9 mouse cellular contexts compared by ENCODE assay signal in the genomic region with DNA sequence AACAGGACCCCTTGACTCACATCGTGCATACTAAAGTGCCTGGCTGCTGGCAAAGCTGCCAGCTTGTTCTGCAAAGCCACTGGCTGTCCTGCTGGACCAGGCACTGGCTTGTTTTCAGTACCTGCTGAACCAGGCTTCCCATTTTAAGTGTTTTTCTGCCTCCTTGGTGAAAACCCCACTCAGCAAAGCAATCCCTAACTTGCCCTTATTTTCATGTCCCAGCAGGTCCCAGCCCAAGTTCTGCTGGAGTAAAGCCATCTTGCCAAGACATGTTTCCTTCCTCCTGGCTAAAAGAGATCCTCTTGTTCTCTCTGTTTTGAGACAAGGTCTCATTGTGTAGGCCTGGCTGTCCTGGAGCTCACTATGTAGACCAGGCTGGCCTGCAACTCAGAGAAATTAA. TPM values are rescaled to one million over a fixed set of nuclear protein-coding genes. Genes with fewer than 3 reads are reported as not detected.
DNase-seq lines count a peak whose midpoint lies in the region; ATAC-seq lines count a peak whose summit lies in the region.
"Had no signal": no experiment of that assay in that cellular context is flagged by ENCODE, and none has a peak within 500 bp of the region (broad histone marks: within the 10 kb centered on the region; RNA-seq: fewer than 3 reads in every experiment).

No protein-coding gene starts in this region.

- no peak overlapping the region for H3K9ac ChIP-seq in kidney, embryonic 15.5 days
- H3K9ac ChIP-seq in embryonic facial prominence, embryonic 14.5 days (ENCODE audit: low read depth, low read length), result no peak overlapping the region
- H3K9ac ChIP-seq in midbrain, embryonic 16.5 days (ENCODE audit: low read depth, low read length), result no peak overlapping the region

- H3K36me3 ChIP-seq in erythroblast, embryonic 14.5 days (ENCODE audit: control insufficient read depth), result peaks cover 59% of the 10 kb centered on the region
- H3K36me3 ChIP-seq in kidney, embryonic 15.5 days, result peaks cover 52% of the 10 kb centered on the region
- H3K36me3 ChIP-seq in embryonic facial prominence, embryonic 14.5 days (ENCODE audit: control insufficient read depth, insufficient read depth, low read length), result peaks cover 56% of the 10 kb centered on the region
- H3K36me3 ChIP-seq in midbrain, embryonic 16.5 days (ENCODE audit: control insufficient read depth, insufficient read depth, low read length), result peaks cover 37% of the 10 kb centered on the region

- intact Hi-C loops in left cerebral cortex, postnatal 36 days (cut with DNase I), result no loop called here

- H3K4me2 ChIP-seq in kidney, embryonic 15.5 days, result peak overlapping the region; percentile 71; the same call in 1 of the 2 replicates
- peak overlapping the region; percentile 95 for H3K4me2 ChIP-seq in embryonic facial prominence, embryonic 14.5 days (ENCODE audit: low read depth, low read length)
- peak overlapping the region; percentile 8; the same call in 1 of the 2 replicates for H3K4me2 ChIP-seq in midbrain, embryonic 16.5 days (ENCODE audit: low read length)

- peaks cover 60% of the 10 kb centered on the region for H3K4me1 ChIP-seq in erythroblast, embryonic 14.5 days (ENCODE audit: control insufficient read depth)
- H3K4me1 ChIP-seq in kidney, embryonic 15.5 days, result peaks cover 32% of the 10 kb centered on the region
- peaks cover 8% of the 10 kb centered on the region for H3K4me1 ChIP-seq in embryonic facial prominence, embryonic 14.5 days (ENCODE audit: control insufficient read depth, insufficient read depth, low read length)
- H3K4me1 ChIP-seq in midbrain, embryonic 16.5 days (ENCODE audit: control insufficient read depth, insufficient read depth, low read length), result peaks cover 16% of the 10 kb centered on the region

- DNase-seq in kidney, postnatal 10 days, result no peak
- DNase-seq in embryonic facial prominence, embryonic 14.5 days (ENCODE audit: low spot score), result peak; percentile 56
- DNase-seq in left cerebral cortex, postnatal 36 days (ENCODE audit: low spot score in 2 of 2), result no peak
- DNase-seq in thymus, postnatal 36 days, result no peak
- DNase-seq: kidney, adult 18-20 months had no signal

- H3K9me3 ChIP-seq in erythroblast, embryonic 14.5 days (ENCODE audit: control insufficient read depth, low read length), result no peaks in the 10 kb centered on the region
- no peaks in the 10 kb centered on the region for H3K9me3 ChIP-seq in kidney, embryonic 15.5 days (replicated peaks)
- no peaks in the 10 kb centered on the region for H3K9me3 ChIP-seq in embryonic facial prominence, embryonic 14.5 days (ENCODE audit: control insufficient read depth, low read length)
- H3K9me3 ChIP-seq in midbrain, embryonic 16.5 days (replicated peaks; ENCODE audit: control insufficient read depth, low read length, poor library complexity, severe bottlenecking), result no peaks in the 10 kb centered on the region

- no peak for ATAC-seq in erythroblast, adult 5-6 weeks (replicated peaks; ENCODE audit: low FRiP score, poor library complexity, severe bottlenecking)
- no peak for ATAC-seq in kidney, embryonic 15.5 days (replicated peaks; ENCODE audit: low FRiP score)
- ATAC-seq in embryonic facial prominence, embryonic 14.5 days (ENCODE audit: low read depth), result no peak
- no peak for ATAC-seq in midbrain, embryonic 16.5 days

- no peaks in the 10 kb centered on the region for H3K27me3 ChIP-seq in erythroblast, embryonic 14.5 days (ENCODE audit: control insufficient read depth)
- no peaks in the 10 kb centered on the region for H3K27me3 ChIP-seq in kidney, embryonic 15.5 days
- H3K27me3 ChIP-seq in embryonic facial prominence, embryonic 14.5 days (replicated peaks; ENCODE audit: control insufficient read depth, insufficient read depth, low read length), result no peaks in the 10 kb centered on the region
- H3K27me3 ChIP-seq in midbrain, embryonic 16.5 days (ENCODE audit: control insufficient read depth, insufficient read depth, low read depth, low read length), result no peaks in the 10 kb centered on the region

- WGBS in kidney, embryonic 15.5 days, result 88% methylated on average over 1 of the region's 1 CpGs
- 85% methylated on average over 1 of the region's 1 CpGs for WGBS in embryonic facial prominence, embryonic 14.5 days
- WGBS in midbrain, embryonic 16.5 days, result 89% methylated on average over 1 of the region's 1 CpGs

- H3K4me3 ChIP-seq in erythroblast, embryonic 14.5 days (replicated peaks), result peak overlapping the region; percentile 16
- H3K4me3 ChIP-seq in kidney, embryonic 15.5 days (replicated peaks), result peak overlapping the region; percentile 90; the same call in 1 of the 2 replicates
- H3K4me3 ChIP-seq in embryonic facial prominence, embryonic 14.5 days (ENCODE audit: low read depth, low read length), result peak overlapping the region; percentile 72; the same call in 1 of the 2 replicates
- no peak overlapping the region; the same call in 1 of the 2 replicates for H3K4me3 ChIP-seq in midbrain, embryonic 16.5 days (ENCODE audit: low read depth, low read length)

- no peak overlapping the region for H3K27ac ChIP-seq in kidney, embryonic 15.5 days
- H3K27ac ChIP-seq in embryonic facial prominence, embryonic 14.5 days (replicated peaks; ENCODE audit: low read depth, low read length), result no peak overlapping the region
- H3K27ac ChIP-seq in midbrain, embryonic 16.5 days (ENCODE audit: low read length), result no peak overlapping the region

RNA-seq across cellular contexts. Expression of gene Nop53, which starts 1.6 kb away (rescaled TPM):
- 50.4 and 62.3 TPM in 2 replicates for polyA plus RNA-seq in erythroblast, embryonic 14.5 days (2012)
- total RNA-seq in erythroblast, adult 5-6 weeks (2015; ENCODE audit: low replicate concordance), result 14.6 and 17.3 TPM in 2 replicates
- 60.2 and 75.8 TPM in 2 replicates for total RNA-seq in erythroblast, adult 5-6 weeks (2017; ENCODE audit: low replicate concordance)
- polyA plus RNA-seq in kidney, embryonic 15.5 days (2015; fragmentation: Nextera tagmentation; extraction: Ambion mirVana), result 194 and 195 TPM in 2 replicates
- 164 and 180 TPM in 2 replicates for polyA plus RNA-seq in embryonic facial prominence, embryonic 14.5 days (2014; fragmentation: Nextera tagmentation; extraction: Ambion mirVana)
- 108 and 110 TPM in 2 replicates for polyA plus RNA-seq in midbrain, embryonic 16.5 days (2015; fragmentation: Nextera tagmentation; extraction: Ambion mirVana)
- 100 to 1,000 TPM; 113 to 130 TPM for total RNA-seq in left cerebral cortex, postnatal 36 days (2021)

RNA-seq across cellular contexts. Expression of gene Selenow, which starts 22.1 kb away (rescaled TPM):
- polyA plus RNA-seq in erythroblast, embryonic 14.5 days (2012), result 194 and 206 TPM in 2 replicates
- total RNA-seq in erythroblast, adult 5-6 weeks (2015; ENCODE audit: low replicate concordance), result 36.8 and 50.1 TPM in 2 replicates
- total RNA-seq in erythroblast, adult 5-6 weeks (2017; ENCODE audit: low replicate concordance), result 7.5 and 11.2 TPM in 2 replicates
- polyA plus RNA-seq in kidney, embryonic 15.5 days (2015; fragmentation: Nextera tagmentation; extraction: Ambion mirVana), result 745 and 748 TPM in 2 replicates
- polyA plus RNA-seq in embryonic facial prominence, embryonic 14.5 days (2014; fragmentation: Nextera tagmentation; extraction: Ambion mirVana), result 1,004 and 1,082 TPM in 2 replicates
- 1,578 and 1,695 TPM in 2 replicates for polyA plus RNA-seq in midbrain, embryonic 16.5 days (2015; fragmentation: Nextera tagmentation; extraction: Ambion mirVana)
- 1,000 to 10,000 TPM; 1,151 to 1,335 TPM for total RNA-seq in left cerebral cortex, postnatal 36 days (2021)

RNA-seq across cellular contexts. Expression of gene Ehd2, which starts 23.1 kb away (rescaled TPM):
- polyA plus RNA-seq in erythroblast, embryonic 14.5 days (2012), result 0.09 and 0.13 TPM in 2 replicates
- 0.21 and 0.58 TPM in 2 replicates for total RNA-seq in erythroblast, adult 5-6 weeks (2015; ENCODE audit: low replicate concordance)
- total RNA-seq in erythroblast, adult 5-6 weeks (2017; ENCODE audit: low replicate concordance), result 0.09 and 0.14 TPM in 2 replicates
- polyA plus RNA-seq in kidney, embryonic 15.5 days (2015; fragmentation: Nextera tagmentation; extraction: Ambion mirVana), result 39.4 and 39.5 TPM in 2 replicates
- 58.0 and 67.1 TPM in 2 replicates for polyA plus RNA-seq in embryonic facial prominence, embryonic 14.5 days (2014; fragmentation: Nextera tagmentation; extraction: Ambion mirVana)
- 4.6 and 4.9 TPM in 2 replicates for polyA plus RNA-seq in midbrain, embryonic 16.5 days (2015; fragmentation: Nextera tagmentation; extraction: Ambion mirVana)
- 1 to 10 TPM; 3.5 to 6.8 TPM for total RNA-seq in left cerebral cortex, postnatal 36 days (2021)

Comparison
In these comparisons a context has a peak if more than half of its experiments do, and no peak if none do; other contexts are left out.
1. H3K4me2 ChIP-seq: peak in every context shown above with its lines; median percentile 95 in embryonic facial prominence, embryonic 14.5 days; 71 in kidney, embryonic 15.5 days; 8 in midbrain, embryonic 16.5 days.